Mouse (Mus musculus): Measurements from ENCODE around the gene Tex38. TPM values are rescaled to one million over a fixed set of nuclear protein-coding genes. Genes with fewer than 3 reads are reported as not detected.

Tex38 gene
- polyA plus RNA-seq, 1 experiment = 0.43 TPM

DNA sequence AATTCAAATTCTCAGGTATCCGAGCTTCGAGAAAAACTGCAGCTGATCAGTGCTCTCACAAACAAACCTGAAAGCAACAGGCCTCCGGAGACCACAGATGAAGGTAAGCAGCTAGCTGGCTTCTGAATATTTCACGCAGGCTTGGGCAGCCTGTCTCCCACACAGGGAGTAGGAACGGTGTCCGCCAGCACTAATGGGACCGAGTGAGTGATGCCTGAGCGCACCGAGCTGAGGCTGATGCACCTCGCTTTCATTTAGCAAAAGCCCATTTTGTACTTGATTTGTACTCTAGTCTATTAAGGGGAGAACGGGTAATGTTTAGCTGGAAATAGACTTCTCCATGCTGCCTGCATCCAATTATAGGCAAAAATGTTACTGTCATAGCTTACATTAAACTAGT lies 16.2 kb downstream of the Tex38 start:
- Histone ChIP-seq H3K27ac (ENCODE audit: insufficient read depth, low read length) (no peak overlapping the region), H3K4me1 (ENCODE audit: control insufficient read depth, insufficient read depth, low read length) (no peaks in the 10 kb centered on the region), H3K27me3 (ENCODE audit: control insufficient read depth, insufficient read depth, low read length) (no peaks in the 10 kb centered on the region), H3K4me3 (replicated peaks; ENCODE audit: insufficient read depth, low read depth, low read length) (no peak overlapping the region)
- 88% methylated on average over 11 of the region's 11 CpGs for WGBS
- no peak for DNase-seq
- TF ChIP-seq POLR2A (IDR thresholded peaks at IDR 0.05; ENCODE audit: borderline replicate concordance, insufficient read depth, low read length) (no peak), CTCF (IDR thresholded peaks at IDR 0.05; ENCODE audit: borderline replicate concordance, insufficient read depth, low read depth, low read length) (no peak)

DNA sequence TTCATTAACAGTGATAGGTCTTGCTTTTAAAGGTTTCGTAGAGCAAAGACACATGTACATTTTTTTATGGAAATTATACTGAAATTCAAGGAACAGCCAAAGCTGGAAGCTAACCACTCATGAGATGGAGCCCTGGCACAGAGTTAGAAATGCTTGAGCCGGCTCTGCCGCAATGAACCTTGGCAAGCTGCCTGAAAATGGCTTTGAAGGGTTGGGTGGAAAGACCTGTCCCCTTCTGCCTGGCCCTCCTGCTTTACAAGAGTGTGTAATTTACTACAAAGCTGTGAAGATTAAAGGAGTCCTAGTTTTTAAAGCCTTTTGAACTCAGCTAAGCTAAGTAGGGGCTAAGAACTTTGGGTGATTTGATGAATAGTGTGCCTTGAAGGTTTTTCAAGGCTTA lies 19.6 kb downstream of the Tex38 start:
- 28% methylated on average over 3 of the region's 3 CpGs for WGBS
- DNase-seq = peak in 1 of 2 experiments; percentile 23
- Histone ChIP-seq H3K27me3 (ENCODE audit: control insufficient read depth, insufficient read depth, low read length) (no peaks in the 10 kb centered on the region), H3K4me3 (replicated peaks; ENCODE audit: insufficient read depth, low read depth, low read length) (no peak overlapping the region), H3K4me1 (ENCODE audit: control insufficient read depth, insufficient read depth, low read length) (no peaks in the 10 kb centered on the region), H3K27ac (ENCODE audit: insufficient read depth, low read length) (no peak overlapping the region)
- TF ChIP-seq CTCF (IDR thresholded peaks at IDR 0.05; ENCODE audit: borderline replicate concordance, insufficient read depth, low read depth, low read length) (no peak), POLR2A (IDR thresholded peaks at IDR 0.05; ENCODE audit: borderline replicate concordance, insufficient read depth, low read length) (no peak)

DNA sequence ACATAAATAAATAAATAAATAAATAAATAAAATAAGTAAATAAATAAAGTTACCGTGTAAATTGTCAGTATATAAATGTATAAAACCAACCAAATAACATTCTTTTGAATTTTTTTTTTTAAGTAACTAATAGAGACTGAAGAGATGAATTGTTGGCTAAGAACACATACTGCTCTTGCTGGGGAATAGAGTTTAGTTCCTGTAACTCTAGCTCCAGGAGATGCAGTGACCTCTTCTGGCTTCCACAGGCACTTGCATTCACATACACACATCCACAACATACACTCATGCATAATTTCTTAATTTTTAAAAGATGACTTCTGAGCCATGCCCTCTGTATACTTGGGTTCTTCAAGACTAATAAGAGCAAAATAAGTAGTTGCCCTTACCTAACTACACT lies 26.0 kb downstream of the Tex38 start:
- TF ChIP-seq POLR2A (IDR thresholded peaks at IDR 0.05; ENCODE audit: borderline replicate concordance, insufficient read depth, low read length) = no peak
- TF ChIP-seq CTCF (IDR thresholded peaks at IDR 0.05; ENCODE audit: borderline replicate concordance, insufficient read depth, low read depth, low read length) = no peak

DNA sequence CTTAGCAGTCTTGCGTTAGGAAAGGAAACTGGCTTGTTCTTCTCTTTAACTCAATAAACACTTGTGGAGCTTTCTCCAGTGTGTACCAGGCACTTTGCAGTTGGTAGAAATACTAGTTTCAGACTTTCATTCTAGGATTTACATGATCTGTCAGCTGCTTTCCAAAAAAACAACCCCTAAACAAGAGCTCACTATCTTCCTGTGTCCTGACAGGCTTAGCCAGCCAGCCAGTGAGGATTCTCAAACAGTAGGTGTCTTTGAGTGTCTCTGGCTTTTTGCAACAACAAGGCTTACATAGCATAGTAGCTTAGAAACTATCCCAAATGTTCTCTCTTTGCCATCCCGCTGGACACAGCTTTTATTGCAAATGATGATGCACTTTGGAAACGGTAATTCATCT lies 26.7 kb downstream of the Tex38 start:
- H3K4me1 ChIP-seq (ENCODE audit: control insufficient read depth, insufficient read depth, low read length) = no peaks in the 10 kb centered on the region
- H3K27ac ChIP-seq (ENCODE audit: insufficient read depth, low read length) = no peak overlapping the region
- H3K27me3 ChIP-seq (ENCODE audit: control insufficient read depth, insufficient read depth, low read length) = no peaks in the 10 kb centered on the region
- no peak for TF ChIP-seq CTCF (IDR thresholded peaks at IDR 0.05; ENCODE audit: borderline replicate concordance, insufficient read depth, low read depth, low read length)
- no peak for TF ChIP-seq POLR2A (IDR thresholded peaks at IDR 0.05; ENCODE audit: borderline replicate concordance, insufficient read depth, low read length)
- no peak overlapping the region for H3K4me3 ChIP-seq (replicated peaks; ENCODE audit: insufficient read depth, low read depth, low read length)
- no peak for DNase-seq
- 96% methylated on average over 3 of the region's 3 CpGs for whole genome bisulfite sequencing

More for the DNA sequence above, 26.0 kb downstream of the Tex38 start:
- DNase-seq = no peak
- no peak overlapping the region for H3K4me3 ChIP-seq (replicated peaks; ENCODE audit: insufficient read depth, low read depth, low read length)
- H3K27me3 ChIP-seq (ENCODE audit: control insufficient read depth, insufficient read depth, low read length) = no peaks in the 10 kb centered on the region
- no peaks in the 10 kb centered on the region for H3K4me1 ChIP-seq (ENCODE audit: control insufficient read depth, insufficient read depth, low read length)
- 97% methylated on average over 1 of the region's 1 CpGs for WGBS
- no peak overlapping the region for H3K27ac ChIP-seq (ENCODE audit: insufficient read depth, low read length)

DNA sequence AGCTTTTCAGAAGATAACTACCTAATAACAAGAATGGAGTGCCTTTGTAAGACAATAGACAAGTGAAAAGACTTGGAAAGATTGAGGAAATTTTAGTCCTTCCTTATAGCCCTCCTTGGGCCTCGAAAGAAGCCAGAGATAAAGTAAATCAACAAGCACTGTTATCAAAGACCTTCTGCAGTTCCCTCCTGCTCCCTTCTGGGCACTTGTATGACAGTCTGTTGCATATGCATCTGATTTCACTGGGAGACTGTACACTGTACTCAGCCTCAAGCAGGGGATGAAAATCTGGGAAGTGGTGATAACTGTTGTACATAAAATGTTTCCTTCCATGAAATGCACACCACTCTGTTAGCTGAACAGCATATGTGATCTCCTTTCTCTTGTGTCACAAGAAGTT lies 31.5 kb downstream of the Tex38 start:
- 95% methylated on average over 1 of the region's 1 CpGs for WGBS
- H3K4me3 ChIP-seq (replicated peaks; ENCODE audit: insufficient read depth, low read depth, low read length) = no peak overlapping the region
- no peaks in the 10 kb centered on the region for H3K27me3 ChIP-seq (ENCODE audit: control insufficient read depth, insufficient read depth, low read length)
- TF ChIP-seq CTCF (IDR thresholded peaks at IDR 0.05; ENCODE audit: borderline replicate concordance, insufficient read depth, low read depth, low read length) (no peak), POLR2A (IDR thresholded peaks at IDR 0.05; ENCODE audit: borderline replicate concordance, insufficient read depth, low read length) (no peak)
- no peaks in the 10 kb centered on the region for H3K4me1 ChIP-seq (ENCODE audit: control insufficient read depth, insufficient read depth, low read length)
- no peak overlapping the region for H3K27ac ChIP-seq (ENCODE audit: insufficient read depth, low read length)
- DNase-seq = no peak

DNA sequence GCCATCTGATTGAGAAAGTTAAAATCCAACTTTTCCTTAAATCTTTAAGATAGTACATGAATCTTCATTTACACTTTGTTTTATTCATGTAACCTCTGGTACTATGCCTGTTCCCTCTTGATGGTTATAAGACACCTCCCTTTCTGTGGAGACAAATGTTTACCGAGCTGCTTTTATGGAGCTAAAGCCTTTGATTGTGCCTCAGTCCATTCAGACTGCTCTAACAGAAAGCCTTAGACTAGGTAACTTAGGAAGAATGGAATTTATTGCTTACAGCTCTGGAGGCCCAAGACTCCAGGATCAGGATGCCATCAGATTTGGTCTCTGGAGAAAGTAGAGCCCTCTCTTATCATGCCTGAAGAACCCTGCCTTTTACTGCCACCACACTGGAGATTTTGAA lies 32.6 kb downstream of the Tex38 start:
- TF ChIP-seq CTCF (IDR thresholded peaks at IDR 0.05; ENCODE audit: borderline replicate concordance, insufficient read depth, low read depth, low read length) (no peak), POLR2A (IDR thresholded peaks at IDR 0.05; ENCODE audit: borderline replicate concordance, insufficient read depth, low read length) (no peak)
- 87% methylated on average over 1 of the region's 1 CpGs for WGBS

DNA sequence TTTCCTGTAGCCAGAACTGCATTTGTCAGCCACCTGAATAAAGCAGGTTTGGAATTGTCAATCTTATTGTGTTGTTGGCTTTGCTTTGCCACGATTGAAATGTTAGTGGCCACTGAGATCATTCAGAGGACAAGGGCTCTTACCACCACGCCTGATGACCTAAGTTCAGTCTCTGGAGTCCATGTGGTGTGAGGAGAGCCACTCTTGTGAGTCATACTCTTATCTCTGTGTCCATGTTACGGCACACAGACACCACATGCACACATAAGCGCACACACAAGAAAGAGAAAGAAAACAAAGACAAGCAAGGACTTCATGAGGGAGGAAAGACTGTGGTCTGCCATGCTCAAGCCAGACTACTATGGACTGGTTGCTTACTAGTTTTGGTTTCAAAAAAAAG lies 37.7 kb downstream of the Tex38 start:
- no peak for DNase-seq
- 91% methylated on average over 4 of the region's 4 CpGs for WGBS
- Histone ChIP-seq H3K4me1 (ENCODE audit: control insufficient read depth, insufficient read depth, low read length) (0 out of 2 replicates have a peak, but pooled peaks cover 5% of the 10 kb centered on the region), H3K27ac (ENCODE audit: insufficient read depth, low read length) (no peak overlapping the region), H3K27me3 (ENCODE audit: control insufficient read depth, insufficient read depth, low read length) (no peaks in the 10 kb centered on the region), H3K4me3 (replicated peaks; ENCODE audit: insufficient read depth, low read depth, low read length) (no peak overlapping the region)
- TF ChIP-seq POLR2A (IDR thresholded peaks at IDR 0.05; ENCODE audit: borderline replicate concordance, insufficient read depth, low read length) (no peak), CTCF (IDR thresholded peaks at IDR 0.05; ENCODE audit: borderline replicate concordance, insufficient read depth, low read depth, low read length) (no peak)

More for the DNA sequence above, 32.6 kb downstream of the Tex38 start:
- H3K4me3 ChIP-seq (replicated peaks; ENCODE audit: insufficient read depth, low read depth, low read length) = no peak overlapping the region
- H3K27me3 ChIP-seq (ENCODE audit: control insufficient read depth, insufficient read depth, low read length) = no peaks in the 10 kb centered on the region
- no peak overlapping the region for H3K27ac ChIP-seq (ENCODE audit: insufficient read depth, low read length)
- no peak for DNase-seq
- H3K4me1 ChIP-seq (ENCODE audit: control insufficient read depth, insufficient read depth, low read length) = no peaks in the 10 kb centered on the region

DNA sequence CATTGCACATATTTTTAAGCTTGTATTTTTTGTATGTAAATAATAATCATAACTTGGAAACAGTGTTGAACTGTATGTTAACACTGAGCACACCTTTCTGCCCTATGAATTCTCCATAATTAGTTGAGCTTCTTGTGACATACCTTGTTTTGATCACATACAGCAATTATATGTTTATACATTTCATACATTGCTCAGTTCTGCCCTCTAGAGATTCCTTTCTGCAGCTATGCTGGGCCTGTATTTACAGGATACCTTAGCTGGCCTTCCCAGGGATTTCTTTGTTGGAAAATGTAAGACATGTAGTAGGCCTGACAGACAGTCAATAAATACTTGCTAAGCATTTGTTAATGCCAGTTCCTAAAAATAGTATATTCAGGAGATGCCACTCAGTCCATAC lies 38.2 kb downstream of the Tex38 start:
- 0 out of 2 replicates have a peak, but pooled peaks cover 5% of the 10 kb centered on the region for H3K4me1 ChIP-seq (ENCODE audit: control insufficient read depth, insufficient read depth, low read length)
- H3K27me3 ChIP-seq (ENCODE audit: control insufficient read depth, insufficient read depth, low read length) = no peaks in the 10 kb centered on the region
- H3K27ac ChIP-seq (ENCODE audit: insufficient read depth, low read length) = no peak overlapping the region
- H3K4me3 ChIP-seq (replicated peaks; ENCODE audit: insufficient read depth, low read depth, low read length) = no peak overlapping the region
- no peak for TF ChIP-seq CTCF (IDR thresholded peaks at IDR 0.05; ENCODE audit: borderline replicate concordance, insufficient read depth, low read depth, low read length)
- TF ChIP-seq POLR2A (IDR thresholded peaks at IDR 0.05; ENCODE audit: borderline replicate concordance, insufficient read depth, low read length) = no peak
- no peak for DNase-seq

All from cerebellum, adult 2 months (tissue).